Mouse (Mus musculus) spleen, adult 2 months (tissue): Measurements from ENCODE around the gene Rps2.

Source experiments
- CTCF ChIP-seq: fragments of 200-500 bp; IDR thresholded peaks from 2 replicates; pipeline ENCODE4 v1.5.1; 2011; ENCODE audit warnings: mild to moderate bottlenecking, inconsistent platforms; ENCODE audit not compliant: insufficient read depth, insufficient read length, insufficient replicate concordance; ENCODE audit errors: extremely low read depth
- POLR2A ChIP-seq: fragments of 200-500 bp; IDR thresholded peaks from 2 replicates; pipeline ENCODE4 v1.6.1; 2011; ENCODE audit warnings: low read depth, low read length, inconsistent platforms

- no peak for TF ChIP-seq CTCF
- TF ChIP-seq POLR2A: no peak
Measured at GRCm38 (mm10) chr17:24708646-24709045, 9.3 kb upstream of the Rps2 start.
